Mouse (Mus musculus): ENCODE results near the gene Zc3h12c. TPM values are rescaled to one million over a fixed set of nuclear protein-coding genes. Genes with fewer than 3 reads are reported as not detected.

The Zc3h12c gene
- polyA plus RNA-seq (2012; rRNA removed), result 6.6 and 6.7 TPM in 2 replicates

- Histone ChIP-seq H3K27ac (ENCODE audit: insufficient read depth, low read length) (peak within 1 kb of the TSS; percentile 52), H3K27me3 (ENCODE audit: control insufficient read depth, insufficient read depth, low read length) (no peaks in the 10 kb centered on the region), H3K4me1 (ENCODE audit: control insufficient read depth, insufficient read depth, low read length) (peaks cover 4% of the 10 kb centered on the region; the same call in 1 of the 2 replicates), H3K4me3 (replicated peaks; ENCODE audit: insufficient read depth, low read depth, low read length) (peak within 1 kb of the TSS; percentile 68)
- 1% methylated on average over 96 of the region's 100 CpGs for WGBS
- TF ChIP-seq CTCF (IDR thresholded peaks at IDR 0.05; ENCODE audit: borderline replicate concordance, insufficient read depth, low read depth, low read length), result no peak
- no peak for TF ChIP-seq POLR2A (IDR thresholded peaks at IDR 0.05; ENCODE audit: borderline replicate concordance, insufficient read depth, low read length)
- DNase-seq, result peak; percentile 72 to 85
Observed at GRCm38 (mm10) chr9:52167863-52168685, at the start of gene Zc3h12c. Gene Zc3h12c, minus strand, starts transcription at chr9:52168572.

GRCm38 (mm10) chr9:52217636-52218035, 49.3 kb upstream of the Zc3h12c start:
- Histone ChIP-seq H3K4me3 (replicated peaks; ENCODE audit: insufficient read depth, low read depth, low read length) (no peak overlapping the region), H3K27me3 (ENCODE audit: control insufficient read depth, insufficient read depth, low read length) (no peaks in the 10 kb centered on the region), H3K27ac (ENCODE audit: insufficient read depth, low read length) (no peak overlapping the region), H3K4me1 (ENCODE audit: control insufficient read depth, insufficient read depth, low read length) (no peaks in the 10 kb centered on the region)
- DNase-seq, result no peak
- 36% methylated on average over 4 of the region's 4 CpGs for WGBS
- TF ChIP-seq POLR2A (IDR thresholded peaks at IDR 0.05; ENCODE audit: borderline replicate concordance, insufficient read depth, low read length), result no peak
- TF ChIP-seq CTCF (IDR thresholded peaks at IDR 0.05; ENCODE audit: borderline replicate concordance, insufficient read depth, low read depth, low read length), result no peak

GRCm38 (mm10) chr9:52215291-52215690, 46.9 kb upstream of the Zc3h12c start:
- 88% methylated on average over 3 of the region's 3 CpGs for WGBS
- Histone ChIP-seq H3K27me3 (ENCODE audit: control insufficient read depth, insufficient read depth, low read length) (no peaks in the 10 kb centered on the region), H3K27ac (ENCODE audit: insufficient read depth, low read length) (no peak overlapping the region), H3K4me1 (ENCODE audit: control insufficient read depth, insufficient read depth, low read length) (no peaks in the 10 kb centered on the region), H3K4me3 (replicated peaks; ENCODE audit: insufficient read depth, low read depth, low read length) (no peak overlapping the region)
- TF ChIP-seq POLR2A (IDR thresholded peaks at IDR 0.05; ENCODE audit: borderline replicate concordance, insufficient read depth, low read length) (no peak), CTCF (IDR thresholded peaks at IDR 0.05; ENCODE audit: borderline replicate concordance, insufficient read depth, low read depth, low read length) (no peak)
- DNase-seq, result no peak

GRCm38 (mm10) chr9:52212416-52212815, 44.0 kb upstream of the Zc3h12c start:
- Histone ChIP-seq H3K27ac (ENCODE audit: insufficient read depth, low read length) (no peak overlapping the region), H3K27me3 (ENCODE audit: control insufficient read depth, insufficient read depth, low read length) (no peaks in the 10 kb centered on the region), H3K4me1 (ENCODE audit: control insufficient read depth, insufficient read depth, low read length) (no peaks in the 10 kb centered on the region), H3K4me3 (replicated peaks; ENCODE audit: insufficient read depth, low read depth, low read length) (no peak overlapping the region)
- DNase-seq, result no peak
- no peak for TF ChIP-seq POLR2A (IDR thresholded peaks at IDR 0.05; ENCODE audit: borderline replicate concordance, insufficient read depth, low read length)
- no peak for TF ChIP-seq CTCF (IDR thresholded peaks at IDR 0.05; ENCODE audit: borderline replicate concordance, insufficient read depth, low read depth, low read length)
- 87% methylated on average over 6 of the region's 6 CpGs for WGBS

DNA sequence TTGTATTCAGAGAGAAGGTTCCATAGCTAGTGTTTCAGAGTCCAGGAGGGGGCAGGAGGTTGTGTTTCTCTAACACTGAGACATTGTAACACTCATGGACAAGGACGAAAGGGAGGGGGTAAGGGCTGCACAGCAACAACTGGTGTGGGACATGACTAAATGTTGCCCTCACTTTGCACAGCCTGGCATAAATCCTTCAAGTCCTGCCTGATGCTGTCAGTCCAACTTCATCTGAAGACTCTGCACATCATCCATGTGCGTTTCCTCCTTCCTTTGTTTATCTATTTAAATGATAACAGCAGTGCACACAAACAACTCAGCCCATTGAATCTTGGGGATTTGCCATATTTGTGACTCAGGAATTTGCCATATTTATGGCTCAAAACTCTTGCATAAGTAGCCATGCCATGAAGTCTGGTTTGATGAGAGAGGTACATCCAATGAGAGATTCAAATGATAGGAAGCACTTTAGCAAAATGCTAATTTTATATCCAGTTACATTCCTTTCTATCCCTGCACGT, 40.2 kb upstream of the Zc3h12c start:
- no peak for DNase-seq
- no peaks in the 10 kb centered on the region for H3K27me3 ChIP-seq (ENCODE audit: control insufficient read depth, insufficient read depth, low read length)
- TF ChIP-seq CTCF (IDR thresholded peaks at IDR 0.05; ENCODE audit: borderline replicate concordance, insufficient read depth, low read depth, low read length) (no peak), POLR2A (IDR thresholded peaks at IDR 0.05; ENCODE audit: borderline replicate concordance, insufficient read depth, low read length) (no peak)
- H3K4me1 ChIP-seq (ENCODE audit: control insufficient read depth, insufficient read depth, low read length), result no peaks in the 10 kb centered on the region
- no peak overlapping the region for H3K4me3 ChIP-seq (replicated peaks; ENCODE audit: insufficient read depth, low read depth, low read length)
- H3K27ac ChIP-seq (ENCODE audit: insufficient read depth, low read length), result no peak overlapping the region
- 77% methylated on average over 3 of the region's 3 CpGs for WGBS

DNA sequence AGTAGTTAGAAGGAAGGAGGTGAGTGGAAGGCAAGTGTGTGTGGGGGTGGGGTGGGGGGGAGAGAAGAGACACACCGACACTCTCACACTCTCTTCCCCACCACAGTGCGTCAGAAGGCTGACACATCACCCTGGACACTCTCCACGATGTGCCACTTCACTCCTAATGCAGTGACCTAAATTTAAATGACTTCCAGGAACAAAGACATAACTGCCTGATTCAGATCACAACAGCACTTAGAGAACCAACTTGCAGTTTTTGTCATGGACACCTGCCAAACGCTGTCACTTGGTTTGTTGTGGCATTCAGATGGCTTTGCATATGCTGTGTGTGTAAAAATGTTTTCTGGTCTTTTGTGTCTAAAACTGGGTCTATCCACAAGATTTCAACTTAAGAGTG, 34.8 kb upstream of the Zc3h12c start:
- no peaks in the 10 kb centered on the region for H3K4me1 ChIP-seq (ENCODE audit: control insufficient read depth, insufficient read depth, low read length)
- no peaks in the 10 kb centered on the region; the same call in 1 of the 2 replicates for H3K27me3 ChIP-seq (ENCODE audit: control insufficient read depth, insufficient read depth, low read length)
- DNase-seq, result no peak
- TF ChIP-seq CTCF (IDR thresholded peaks at IDR 0.05; ENCODE audit: borderline replicate concordance, insufficient read depth, low read depth, low read length) (no peak), POLR2A (IDR thresholded peaks at IDR 0.05; ENCODE audit: borderline replicate concordance, insufficient read depth, low read length) (no peak)
- 43% methylated on average over 4 of the region's 4 CpGs for WGBS
- no peak overlapping the region for H3K4me3 ChIP-seq (replicated peaks; ENCODE audit: insufficient read depth, low read depth, low read length)
- no peak overlapping the region for H3K27ac ChIP-seq (ENCODE audit: insufficient read depth, low read length)

DNA sequence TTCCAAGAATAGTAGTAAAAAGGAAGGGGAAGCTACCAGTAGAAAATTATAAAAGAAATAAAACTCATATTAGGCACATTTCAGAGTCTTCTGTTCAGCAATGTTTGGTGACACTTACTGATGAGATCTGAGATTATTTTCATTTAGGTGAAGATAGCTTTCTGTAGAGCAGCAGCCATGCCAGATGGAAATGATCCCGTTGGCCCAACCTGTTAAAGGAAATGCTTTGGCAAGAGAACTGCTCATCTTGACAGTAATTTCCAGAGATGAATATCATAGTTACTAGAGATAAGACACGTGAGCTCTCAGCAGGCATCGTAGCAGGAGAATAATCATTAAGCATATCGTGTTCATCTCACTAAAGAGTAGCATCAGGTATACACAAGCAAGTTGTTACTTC, 31.9 kb upstream of the Zc3h12c start:
- Histone ChIP-seq H3K4me1 (ENCODE audit: control insufficient read depth, insufficient read depth, low read length) (no peaks in the 10 kb centered on the region), H3K27ac (ENCODE audit: insufficient read depth, low read length) (no peak overlapping the region), H3K4me3 (replicated peaks; ENCODE audit: insufficient read depth, low read depth, low read length) (no peak overlapping the region), H3K27me3 (ENCODE audit: control insufficient read depth, insufficient read depth, low read length) (no peaks in the 10 kb centered on the region; the same call in 1 of the 2 replicates)
- DNase-seq, result peak in 1 of 2 experiments; percentile 16
- 10% methylated on average over 4 of the region's 4 CpGs for WGBS
- TF ChIP-seq CTCF (IDR thresholded peaks at IDR 0.05; ENCODE audit: borderline replicate concordance, insufficient read depth, low read depth, low read length), result no peak
- no peak for TF ChIP-seq POLR2A (IDR thresholded peaks at IDR 0.05; ENCODE audit: borderline replicate concordance, insufficient read depth, low read length)

GRCm38 (mm10) chr9:52195853-52196252, 27.5 kb upstream of the Zc3h12c start:
- no peak for DNase-seq
- H3K4me3 ChIP-seq (replicated peaks; ENCODE audit: insufficient read depth, low read depth, low read length), result no peak overlapping the region
- TF ChIP-seq POLR2A (IDR thresholded peaks at IDR 0.05; ENCODE audit: borderline replicate concordance, insufficient read depth, low read length) (no peak), CTCF (IDR thresholded peaks at IDR 0.05; ENCODE audit: borderline replicate concordance, insufficient read depth, low read depth, low read length) (no peak)
- H3K27ac ChIP-seq (ENCODE audit: insufficient read depth, low read length), result no peak overlapping the region
- H3K27me3 ChIP-seq (ENCODE audit: control insufficient read depth, insufficient read depth, low read length), result no peaks in the 10 kb centered on the region
- 79% methylated on average over 3 of the region's 3 CpGs for WGBS
- no peaks in the 10 kb centered on the region for H3K4me1 ChIP-seq (ENCODE audit: control insufficient read depth, insufficient read depth, low read length)

Measured in cerebellum, adult 2 months (tissue).